Mouse (Mus musculus): ENCODE results near the gene Nfic. TPM values are rescaled to one million over a fixed set of nuclear protein-coding genes. Genes with fewer than 3 reads are reported as not detected.
"Not testable (repeated sequence)": the region's sequence is repeated elsewhere in the genome, so short reads cannot be mapped to it uniquely, and the experiment has no call there.

Nfic gene
- total RNA-seq, 4 experiments from 2014 or later: 52.8 to 61.6 (median 58.7) TPM

GRCm38 (mm10) chr10:81460951-81461350, 5.5 kb upstream of the Nfic start:
- no peak for DNase-seq (ENCODE audit: low spot score in 2 of 2)

- DNase-seq (ENCODE audit: low spot score in 2 of 2): no peak
Measured at GRCm38 (mm10) chr10:81460471-81460870, 5.0 kb upstream of the Nfic start.

- no peak for DNase-seq (ENCODE audit: low spot score in 2 of 2)
Measured at GRCm38 (mm10) chr10:81459399-81459798, 4.0 kb upstream of the Nfic start.

GRCm38 (mm10) chr10:81458267-81458666, 2.8 kb upstream of the Nfic start:
- DNase-seq (ENCODE audit: low spot score in 2 of 2): no peak

GRCm38 (mm10) chr10:81457624-81458023, 2.2 kb upstream of the Nfic start:
- DNase-seq (ENCODE audit: low spot score in 2 of 2): no peak

- DNase-seq (ENCODE audit: low spot score in 2 of 2): no peak
Measured at GRCm38 (mm10) chr10:81456983-81457563, 1.6 kb upstream of the Nfic start.

GRCm38 (mm10) chr10:81454106-81454505, 1.3 kb downstream of the Nfic start:
- no peak for DNase-seq (ENCODE audit: low spot score in 2 of 2)

GRCm38 (mm10) chr10:81452947-81453288, 2.5 kb downstream of the Nfic start:
- DNase-seq (ENCODE audit: low spot score in 2 of 2): no peak

- no peak for DNase-seq (ENCODE audit: low spot score in 2 of 2)
Measured at GRCm38 (mm10) chr10:81452237-81452946, 3.0 kb downstream of the Nfic start.

- no peak for DNase-seq (ENCODE audit: low spot score in 2 of 2)
Measured at GRCm38 (mm10) chr10:81451365-81451745, 4.1 kb downstream of the Nfic start.

GRCm38 (mm10) chr10:81450641-81451364, 4.6 kb downstream of the Nfic start:
- DNase-seq (ENCODE audit: low spot score in 2 of 2): no peak

GRCm38 (mm10) chr10:81450140-81450539, 5.3 kb downstream of the Nfic start:
- DNase-seq (ENCODE audit: low spot score in 2 of 2): peak; percentile 59 to 83

- DNase-seq (ENCODE audit: low spot score in 2 of 2): not testable (repeated sequence)
Measured at GRCm38 (mm10) chr10:81445516-81445915, 9.9 kb downstream of the Nfic start.

GRCm38 (mm10) chr10:81441019-81441418, 14.4 kb downstream of the Nfic start:
- no peak for DNase-seq (ENCODE audit: low spot score in 2 of 2)

GRCm38 (mm10) chr10:81435436-81435835, 20.0 kb downstream of the Nfic start:
- peak; percentile 83 to 87 for DNase-seq (ENCODE audit: low spot score in 2 of 2)

- DNase-seq (ENCODE audit: low spot score in 2 of 2): peak in 1 of 2 experiments; percentile 21
Measured at GRCm38 (mm10) chr10:81434361-81435263, 20.8 kb downstream of the Nfic start.

GRCm38 (mm10) chr10:81433541-81434289, 21.7 kb downstream of the Nfic start:
- DNase-seq (ENCODE audit: low spot score in 2 of 2): peak; percentile 35 to 39

GRCm38 (mm10) chr10:81432868-81433262, 22.6 kb downstream of the Nfic start:
- peak; percentile 94 to 95 for DNase-seq (ENCODE audit: low spot score in 2 of 2)

- peak in 1 of 2 experiments; percentile 16 for DNase-seq (ENCODE audit: low spot score in 2 of 2)
Measured at GRCm38 (mm10) chr10:81432169-81432867, 23.1 kb downstream of the Nfic start.

- DNase-seq (ENCODE audit: low spot score in 2 of 2): peak; percentile 49 to 65
Measured at GRCm38 (mm10) chr10:81431526-81432168, 23.8 kb downstream of the Nfic start.
